Mouse (Mus musculus): Measurements from ENCODE around the gene Gm14399.
"Not testable (repeated sequence)": the region's sequence is repeated elsewhere in the genome, so short reads cannot be mapped to it uniquely, and the experiment has no call there.

Gm14399 gene

DNA sequence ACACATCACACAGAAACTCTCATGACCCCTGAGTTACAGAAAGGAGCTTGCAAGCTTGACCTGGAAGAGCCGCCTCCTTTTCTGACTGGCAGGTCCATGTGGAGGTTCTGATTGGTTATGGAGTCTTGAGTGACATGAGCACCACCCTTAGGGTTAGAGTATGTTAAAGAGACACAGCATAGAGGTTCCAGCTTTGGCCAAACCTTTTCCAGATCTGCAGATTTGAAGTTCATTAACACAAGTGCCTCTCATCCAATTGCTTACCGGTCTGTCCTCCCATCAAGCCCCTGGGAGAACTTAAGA lies at the start of gene Gm14399:
Gm14399 (minus strand) TSS at position 20 of the 303 bp plus-strand sequence.
- DNase-seq (ENCODE audit: low read depth, low spot score), result not testable (repeated sequence)

DNA sequence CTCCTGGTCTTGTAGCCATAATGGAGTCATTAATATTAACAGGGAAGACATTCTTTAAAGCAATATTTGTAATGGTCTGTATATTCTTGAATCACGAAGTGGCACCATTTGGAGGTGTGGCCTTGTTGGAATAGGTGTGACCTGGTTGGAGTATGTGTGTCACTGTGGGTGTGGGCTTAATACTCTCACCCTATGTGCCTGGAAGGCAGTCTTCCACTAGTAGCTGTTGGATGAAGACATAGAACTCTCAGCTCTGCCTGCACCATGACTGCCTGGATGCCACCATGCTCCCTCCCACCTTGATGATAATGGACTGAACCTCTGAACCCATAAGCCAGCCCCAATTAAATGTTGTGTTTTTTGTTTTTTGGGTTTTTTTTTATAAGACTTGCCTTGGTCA lies 37.2 kb upstream of the Gm14399 start:
- not testable (repeated sequence) for DNase-seq (ENCODE audit: low read depth, low spot score)

DNA sequence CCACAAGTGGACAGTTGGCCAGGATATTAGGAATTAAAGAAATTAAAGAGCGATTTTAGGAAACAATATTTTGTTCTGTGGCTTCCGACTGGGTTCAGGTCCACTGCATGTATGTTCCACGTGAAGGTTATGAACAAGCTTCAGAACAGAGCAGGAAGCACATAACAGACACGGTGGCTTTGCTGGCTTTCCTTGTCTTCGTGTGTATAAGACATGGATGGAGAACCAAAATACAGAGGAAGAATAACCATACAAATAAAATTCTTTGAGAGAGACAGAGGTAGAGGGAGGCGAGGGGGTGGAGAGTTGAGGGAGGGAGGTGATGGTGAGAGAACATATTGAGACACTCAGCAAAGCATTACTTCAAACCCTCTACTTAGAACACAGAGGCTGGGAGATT lies 34.5 kb upstream of the Gm14399 start:
- no peak for DNase-seq (ENCODE audit: low read depth, low spot score)

DNA sequence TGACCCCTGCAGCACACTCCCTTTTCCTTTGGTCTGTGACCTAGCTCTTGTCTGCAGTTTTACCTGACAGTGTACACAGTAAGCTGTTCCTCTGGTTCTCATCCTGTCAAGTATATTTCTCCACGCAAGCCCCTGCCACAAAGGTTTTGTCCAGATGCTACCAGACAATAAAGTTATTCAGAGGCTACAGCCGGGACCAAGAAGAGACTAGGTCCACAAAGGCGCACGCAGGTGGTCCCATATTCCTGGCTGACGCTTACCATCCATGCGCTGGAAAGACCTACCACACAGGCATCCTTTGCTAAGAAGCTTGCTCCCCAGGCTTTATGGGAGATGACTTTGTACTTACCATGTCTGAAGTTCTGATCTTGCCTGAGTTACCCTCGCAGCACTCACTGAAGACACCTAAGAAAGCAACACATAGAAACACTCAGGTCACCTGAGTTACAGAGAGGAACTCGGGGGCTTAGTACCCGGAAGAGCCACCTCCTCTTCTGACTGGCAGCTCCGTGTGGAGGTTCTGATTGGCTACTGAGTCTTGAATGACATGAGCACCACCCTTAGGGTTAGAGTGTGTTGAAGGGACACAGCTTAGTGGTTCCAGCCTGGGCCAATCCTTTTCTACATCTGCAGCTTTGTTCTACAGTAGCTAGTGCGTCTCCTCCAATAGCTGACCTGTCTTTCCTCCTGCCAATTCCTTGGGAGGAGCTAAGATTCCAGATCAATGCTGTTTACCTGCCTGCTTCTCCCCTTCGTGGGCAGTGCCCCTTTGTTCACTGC lies 33.8 kb upstream of the Gm14399 start, which contains the start of gene Gm14443:
Gm14443 (minus strand) TSS at position 471 of the 780 bp plus-strand sequence.
- not testable (repeated sequence) for DNase-seq (ENCODE audit: low read depth, low spot score)

DNA sequence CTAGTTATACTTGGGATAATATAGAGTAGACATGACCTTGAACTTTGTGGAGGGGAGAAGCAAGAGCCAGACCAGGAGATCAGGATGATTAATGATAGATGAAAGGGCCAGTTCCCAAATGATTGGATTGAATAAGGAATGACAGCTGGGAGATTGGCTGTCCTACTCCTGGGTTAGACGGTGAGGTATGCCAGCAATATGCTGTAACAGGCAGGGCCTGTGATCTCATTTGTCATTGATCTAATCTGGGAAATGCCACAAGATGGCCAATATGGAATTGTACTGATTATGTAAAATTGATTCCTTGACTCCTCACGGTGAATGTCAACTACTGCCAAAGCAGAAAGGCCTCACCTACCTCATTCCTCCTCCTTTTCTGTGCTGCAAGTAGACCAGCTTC lies 32.2 kb upstream of the Gm14399 start:
- DNase-seq (ENCODE audit: low read depth, low spot score), result not testable (repeated sequence)

DNA sequence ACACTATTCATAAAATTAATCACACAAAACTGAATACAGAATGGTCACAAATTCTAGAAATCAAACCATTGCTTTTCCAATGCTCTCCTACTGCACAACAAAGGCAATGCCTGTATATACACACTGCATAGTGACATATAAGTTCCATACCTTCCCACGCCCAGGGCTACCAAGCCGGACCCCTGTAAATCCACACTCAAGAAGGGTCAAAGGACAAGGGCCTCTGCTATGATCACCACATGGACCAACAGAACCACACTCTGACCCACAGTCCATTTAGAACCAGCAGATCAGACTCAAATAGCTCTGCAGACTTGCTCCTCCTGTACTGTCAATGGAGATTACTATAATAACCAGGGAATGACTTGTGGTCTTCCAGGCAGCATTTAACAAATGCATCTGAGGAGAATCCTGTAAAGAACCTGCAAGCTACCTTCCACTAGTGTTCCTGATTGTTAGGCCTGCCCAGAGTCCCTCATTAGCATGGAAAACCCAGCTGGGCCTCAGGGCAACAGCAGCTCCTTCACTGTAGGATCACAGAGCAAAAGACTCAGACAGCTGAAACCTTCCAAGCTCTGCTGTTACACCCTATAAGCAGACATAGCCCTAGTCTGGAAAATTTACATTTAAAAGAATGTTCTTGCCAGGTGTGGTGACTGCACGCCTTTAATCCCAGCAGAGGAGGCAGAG lies 31.2 kb upstream of the Gm14399 start:
- DNase-seq (ENCODE audit: low read depth, low spot score), result not testable (repeated sequence)

DNA sequence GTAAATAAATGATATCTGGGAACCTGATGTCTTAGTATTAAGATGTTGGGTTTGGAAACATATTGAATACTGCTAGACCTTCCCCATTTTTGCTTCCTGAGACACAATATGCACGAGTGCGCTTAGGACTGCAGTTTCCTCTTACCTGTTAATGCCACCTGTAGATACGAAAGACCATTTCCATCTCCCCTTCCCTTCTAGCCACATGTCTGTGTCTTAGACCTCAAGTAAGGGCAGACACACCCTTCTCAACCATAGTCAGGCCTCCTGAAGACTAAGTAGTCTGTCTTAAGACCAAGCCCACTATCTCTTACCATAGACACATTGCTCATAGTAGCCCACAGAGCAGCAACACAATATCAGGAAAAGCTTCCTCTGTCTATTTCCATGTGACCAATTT lies 30.3 kb upstream of the Gm14399 start:
- no peak for DNase-seq (ENCODE audit: low read depth, low spot score)

GRCm38 (mm10) chr2:175166870-175167269 lies 25.1 kb upstream of the Gm14399 start:
- not testable (repeated sequence) for DNase-seq (ENCODE audit: low read depth, low spot score)

DNA sequence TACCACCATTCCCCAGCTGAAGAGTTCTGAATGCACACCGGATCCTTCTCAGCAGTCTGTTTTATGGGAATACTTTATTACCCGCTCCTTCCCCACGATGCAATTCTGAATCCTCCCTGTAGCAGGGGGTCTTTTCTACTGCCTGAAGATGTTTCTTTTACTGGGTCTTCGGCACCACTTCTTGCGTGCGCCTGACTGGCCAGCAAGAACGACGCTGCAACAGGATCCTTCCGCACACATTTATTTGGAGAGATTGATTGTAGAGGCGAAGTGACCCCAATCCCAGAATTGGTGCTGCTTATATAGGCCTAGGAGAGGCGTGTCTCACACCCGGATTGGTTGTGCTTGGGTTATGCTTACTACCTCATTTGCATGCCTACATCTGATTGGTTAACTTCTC lies 23.3 kb upstream of the Gm14399 start:
- DNase-seq (ENCODE audit: low read depth, low spot score), result not testable (repeated sequence)

GRCm38 (mm10) chr2:175161438-175161837 lies 19.6 kb upstream of the Gm14399 start:
- DNase-seq (ENCODE audit: low read depth, low spot score), result not testable (repeated sequence)

DNA sequence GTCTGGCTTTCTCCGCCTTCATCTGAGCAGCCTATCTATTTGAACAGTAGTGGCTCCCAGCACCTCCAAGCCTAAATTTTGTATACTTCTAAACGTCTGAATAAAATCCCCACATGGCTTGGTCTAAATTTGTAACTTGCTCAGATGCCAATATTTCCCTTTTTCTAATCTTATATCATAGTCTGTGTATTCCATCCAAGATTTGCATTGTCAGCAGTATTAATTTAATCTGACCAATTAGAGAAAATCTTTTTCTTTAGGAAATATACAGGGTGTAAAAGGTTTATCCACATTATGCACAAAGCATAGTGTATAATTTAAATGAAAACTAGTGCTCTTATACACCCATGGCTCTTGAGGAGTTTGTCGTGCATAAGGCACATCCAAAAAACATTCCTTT lies 16.8 kb upstream of the Gm14399 start:
- no peak for DNase-seq (ENCODE audit: low read depth, low spot score)

- no peak for DNase-seq (ENCODE audit: low read depth, low spot score)
Observed at GRCm38 (mm10) chr2:175156696-175157095, 14.9 kb upstream of the Gm14399 start.

DNA sequence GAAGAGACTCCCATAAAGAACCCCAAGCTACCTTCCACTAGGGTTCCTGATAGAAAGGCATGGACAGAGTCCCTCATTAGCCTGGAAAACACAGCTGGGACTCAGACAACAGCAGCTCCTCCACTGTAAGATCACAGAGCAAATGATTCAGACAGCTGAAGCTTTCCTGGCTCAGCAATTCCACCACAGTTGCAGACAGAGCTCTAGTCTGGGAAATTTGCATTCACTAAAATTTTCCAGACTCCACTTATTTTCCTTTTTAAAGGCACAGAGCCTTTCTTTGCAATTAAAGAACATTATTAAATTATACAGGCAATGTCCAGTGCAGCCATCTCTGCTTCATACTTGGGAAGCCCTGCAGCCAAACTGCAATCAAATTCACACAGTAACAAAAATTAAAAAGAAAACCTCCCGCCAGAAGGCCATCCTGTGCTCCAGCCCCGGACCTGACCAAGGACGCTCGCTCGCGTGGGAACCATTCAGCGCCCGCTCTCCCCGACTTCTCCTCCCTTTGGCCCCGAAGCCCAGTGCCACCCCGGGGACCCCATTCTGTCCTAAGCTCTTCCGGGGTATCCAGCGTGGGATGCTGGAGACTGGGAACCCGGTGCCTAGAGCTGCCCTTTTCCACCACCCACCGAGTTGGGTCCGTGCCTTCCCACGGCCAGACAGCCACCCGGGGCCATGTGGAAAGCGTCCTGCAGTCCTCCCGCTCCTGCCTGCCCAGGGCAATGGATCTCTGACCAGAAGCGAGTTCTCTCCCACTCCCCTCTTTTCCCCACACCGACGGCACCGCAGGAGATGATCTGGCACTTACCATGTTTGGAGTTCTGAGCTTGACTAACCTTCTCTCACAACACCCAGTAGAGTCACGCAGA lies 457 bp downstream of the Gm14399 start:
- DNase-seq (ENCODE audit: low read depth, low spot score), result not testable (repeated sequence)

DNA sequence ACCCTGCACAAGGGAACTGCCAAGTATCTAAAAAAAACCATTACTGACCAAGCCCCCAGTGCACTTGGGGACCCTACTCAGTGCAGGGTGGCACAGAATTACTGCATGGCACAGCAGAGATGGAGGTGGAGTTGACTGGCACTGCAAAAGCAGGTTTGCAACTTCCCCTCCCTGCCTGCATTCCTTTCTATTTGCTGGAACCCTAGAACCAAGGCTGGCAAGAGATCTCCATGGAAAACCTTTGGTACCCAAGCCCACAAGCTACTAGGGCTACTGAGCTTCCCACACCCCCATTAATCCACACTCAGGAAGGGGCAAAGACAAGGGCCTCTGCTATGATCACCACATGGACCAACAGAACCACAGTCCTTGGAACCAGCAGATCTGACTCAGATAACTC lies 1.2 kb downstream of the Gm14399 start:
- not testable (repeated sequence) for DNase-seq (ENCODE audit: low read depth, low spot score)

Measured in skeletal muscle tissue, adult 2 months (tissue).